Mouse (Mus musculus): ENCODE measurements around the gene Gm11541.

The Gm11541 gene

GRCm38 (mm10) chr11:94704472-94704871 is at the start of gene Gm11541:
Gm11541 (minus strand) TSS chr11:94704499.
- no peak for DNase-seq (ENCODE audit: low spot score in 2 of 2)

GRCm38 (mm10) chr11:94752946-94753713 is 48.8 kb upstream of the Gm11541 start:
- DNase-seq (ENCODE audit: low spot score in 2 of 2) = no peak

DNA sequence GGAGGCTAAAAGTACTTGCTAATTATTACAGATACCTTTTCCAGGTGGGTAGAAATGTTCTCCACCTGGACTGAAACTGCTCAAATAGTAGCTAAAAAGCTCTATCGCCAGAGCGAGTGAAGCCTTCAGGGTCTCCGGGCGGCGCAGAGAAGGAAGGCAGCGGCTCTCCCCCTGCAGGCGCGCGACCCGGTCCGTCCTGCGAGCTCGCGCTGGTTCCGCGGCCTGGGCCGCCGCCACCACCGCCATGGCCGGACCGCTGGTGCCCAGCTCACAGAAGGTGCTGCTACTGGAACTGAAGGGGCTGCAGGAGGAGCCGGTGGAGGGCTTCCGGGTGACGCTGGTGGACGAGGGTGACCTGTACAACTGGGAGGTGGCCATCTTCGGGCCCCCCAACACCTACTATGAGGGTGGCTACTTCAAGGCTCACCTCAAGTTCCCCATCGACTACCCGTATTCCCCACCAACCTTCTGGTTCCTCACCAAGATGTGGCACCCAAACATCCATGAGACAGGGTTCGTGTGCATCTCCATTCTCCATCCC is 37.5 kb upstream of the Gm11541 start, which contains the start of gene Cdc34b:
Gene Cdc34b (plus strand): TSS at position 51 of the 541 bp plus-strand sequence.
- no peak for DNase-seq (ENCODE audit: low spot score in 2 of 2)

GRCm38 (mm10) chr11:94735746-94736145 is 31.4 kb upstream of the Gm11541 start:
- DNase-seq (ENCODE audit: low spot score in 2 of 2) = no peak

- DNase-seq (ENCODE audit: low spot score in 2 of 2) = no peak
Measured at GRCm38 (mm10) chr11:94732773-94733172, 28.5 kb upstream of the Gm11541 start.

GRCm38 (mm10) chr11:94731229-94731628 is 26.9 kb upstream of the Gm11541 start:
- peak in 1 of 2 experiments; percentile 11 for DNase-seq (ENCODE audit: low spot score in 2 of 2)

- DNase-seq (ENCODE audit: low spot score in 2 of 2) = peak; percentile 11 to 12
Measured at GRCm38 (mm10) chr11:94730261-94730660, 26.0 kb upstream of the Gm11541 start.

DNA sequence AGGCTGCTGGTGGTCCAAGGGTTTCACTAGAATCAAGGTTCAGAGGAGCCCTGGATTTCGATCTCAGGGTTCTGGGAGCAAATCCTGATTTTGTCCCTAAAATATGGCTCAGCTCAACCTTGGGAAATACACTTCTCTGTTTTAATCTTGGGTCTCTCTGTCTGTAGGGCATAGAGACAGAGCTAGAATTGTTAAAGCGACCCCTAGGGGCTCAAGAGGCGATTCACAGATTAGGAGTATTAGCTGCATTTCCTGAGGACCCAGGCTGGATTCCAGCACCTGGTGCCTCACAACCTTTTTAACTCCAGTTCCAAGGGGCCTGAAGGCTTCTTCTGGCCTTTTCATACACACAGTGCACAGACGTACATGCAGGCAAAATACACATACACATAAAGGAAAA is 25.3 kb upstream of the Gm11541 start:
- DNase-seq (ENCODE audit: low spot score in 2 of 2) = no peak

- no peak for DNase-seq (ENCODE audit: low spot score in 2 of 2)
Measured at GRCm38 (mm10) chr11:94728545-94728944, 24.2 kb upstream of the Gm11541 start.

GRCm38 (mm10) chr11:94727306-94727705 is 23.0 kb upstream of the Gm11541 start:
- no peak for DNase-seq (ENCODE audit: low spot score in 2 of 2)

GRCm38 (mm10) chr11:94719216-94719615 is 14.9 kb upstream of the Gm11541 start:
- no peak for DNase-seq (ENCODE audit: low spot score in 2 of 2)

DNA sequence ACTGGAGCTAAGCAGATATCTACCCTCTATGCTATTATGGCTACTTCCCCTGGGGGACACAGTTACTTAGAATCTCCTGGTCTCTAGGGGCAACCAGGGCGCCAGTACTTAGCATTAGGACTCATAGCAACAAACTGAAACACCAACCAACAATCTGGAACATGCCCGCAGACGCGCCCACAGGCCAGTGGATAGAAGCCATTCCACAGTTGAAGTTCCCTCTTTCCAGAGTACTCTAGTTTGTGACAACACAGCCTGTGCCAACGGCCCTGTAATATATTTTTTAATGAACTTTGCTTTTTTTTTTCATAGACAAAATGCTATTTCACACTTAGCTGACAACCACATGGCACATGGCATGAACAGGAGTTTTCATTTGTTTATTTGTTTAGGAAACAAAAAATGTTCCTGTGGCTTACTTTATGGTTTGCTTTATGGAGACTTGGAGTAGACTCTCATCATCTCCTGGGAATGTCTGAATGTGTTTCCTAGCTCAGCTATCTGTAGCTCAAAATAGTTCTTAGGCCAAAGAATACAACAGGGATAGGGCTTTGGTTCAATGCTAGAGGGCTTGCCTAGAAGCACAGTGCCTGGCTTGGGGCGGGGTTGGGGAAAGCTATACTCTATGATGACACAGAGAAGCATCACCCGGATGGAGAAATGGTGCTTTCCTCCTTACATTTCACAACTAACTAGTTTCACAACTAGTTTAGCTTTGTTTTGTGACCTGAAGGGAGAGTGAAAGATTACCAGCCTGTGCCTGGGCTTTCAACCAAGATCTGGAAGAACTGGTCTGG is 14.0 kb upstream of the Gm11541 start:
- no peak for DNase-seq (ENCODE audit: low spot score in 2 of 2)

- DNase-seq (ENCODE audit: low spot score in 2 of 2) = no peak
Measured at GRCm38 (mm10) chr11:94717239-94717638, 12.9 kb upstream of the Gm11541 start.

GRCm38 (mm10) chr11:94716754-94717153 is 12.5 kb upstream of the Gm11541 start:
- no peak for DNase-seq (ENCODE audit: low spot score in 2 of 2)

DNA sequence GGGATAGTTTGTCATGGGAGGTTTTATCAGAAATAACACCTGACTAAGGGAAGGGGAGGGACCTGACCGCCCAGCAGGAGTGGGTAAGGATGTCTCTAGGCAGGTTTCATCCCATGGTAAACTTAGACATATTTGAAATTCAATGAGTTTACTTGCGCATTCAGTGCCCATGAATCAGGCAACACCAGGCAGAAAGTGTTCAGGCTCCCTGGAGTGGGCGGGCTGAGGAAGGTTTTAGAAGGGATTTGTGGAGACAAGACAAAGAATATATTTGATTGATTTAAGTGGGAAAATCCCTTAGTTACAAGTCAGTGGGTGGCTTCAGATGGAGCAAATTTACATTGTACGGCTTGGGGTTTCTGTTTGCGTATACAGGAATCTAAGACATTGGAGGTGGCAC is 11.3 kb upstream of the Gm11541 start:
- DNase-seq (ENCODE audit: low spot score in 2 of 2) = peak; percentile 13 to 15

- no peak for DNase-seq (ENCODE audit: low spot score in 2 of 2)
Measured at GRCm38 (mm10) chr11:94713246-94713860, 9.1 kb upstream of the Gm11541 start.

DNA sequence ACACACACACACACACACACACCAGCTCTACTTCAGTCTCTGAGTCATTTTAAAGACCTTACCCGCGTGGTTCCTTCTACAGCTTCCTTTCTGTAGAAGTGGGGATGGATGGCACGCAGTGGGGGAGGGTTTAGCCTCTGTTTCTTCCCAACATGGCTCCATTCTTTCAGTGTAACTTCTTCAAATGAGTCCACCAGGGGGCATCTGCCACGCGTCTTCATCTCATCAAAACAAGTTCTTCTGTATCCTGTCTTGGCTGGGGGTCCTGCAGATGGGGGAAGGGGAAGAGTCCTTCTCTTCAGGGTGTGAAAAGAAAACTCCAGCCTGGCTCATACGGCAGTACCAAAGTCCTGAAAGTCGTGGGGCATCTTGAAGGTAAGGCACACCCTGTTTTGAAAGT is 279 bp downstream of the Gm11541 start:
- DNase-seq (ENCODE audit: low spot score in 2 of 2) = no peak

- DNase-seq (ENCODE audit: low spot score in 2 of 2) = no peak
Measured at GRCm38 (mm10) chr11:94702216-94702610, 2.1 kb downstream of the Gm11541 start.

DNA sequence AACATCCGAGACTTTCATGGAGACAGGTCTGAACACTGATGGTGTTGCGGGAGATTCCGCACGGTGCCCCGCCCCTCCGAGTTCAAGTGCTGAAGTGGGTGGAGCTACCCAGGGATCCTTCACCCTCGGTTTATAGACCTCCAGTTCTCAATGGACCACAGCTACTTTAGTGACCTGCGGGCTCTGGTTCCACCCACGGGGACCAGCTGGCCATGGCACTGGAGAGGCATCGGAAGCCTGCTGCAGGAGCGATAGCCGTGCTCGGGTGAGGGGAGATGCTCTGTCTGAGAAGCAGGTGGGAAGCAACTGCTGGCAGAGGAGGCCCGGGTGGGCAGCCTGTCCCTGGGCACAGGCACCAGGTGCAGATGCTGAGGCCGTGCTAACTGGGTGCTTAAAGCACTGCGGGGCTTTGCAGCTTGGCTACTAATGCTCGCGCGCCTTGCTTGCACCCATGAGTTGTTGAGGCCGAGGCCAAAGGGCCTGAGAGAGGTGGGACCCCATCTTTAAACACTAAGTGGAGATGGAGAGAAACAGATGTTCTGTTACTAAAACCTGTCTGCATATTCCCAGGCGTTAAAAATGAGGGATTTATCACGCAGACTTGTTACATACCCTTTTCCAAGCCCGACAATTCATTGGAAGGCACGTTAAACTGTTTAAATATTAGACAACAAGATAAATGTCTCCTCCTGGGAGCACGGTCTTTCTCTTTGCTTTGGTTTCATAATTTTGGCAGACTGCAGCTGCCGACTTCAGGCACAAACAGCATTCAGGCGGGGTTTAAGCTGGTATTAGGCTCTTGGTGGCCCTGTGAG is 2.7 kb downstream of the Gm11541 start:
- DNase-seq (ENCODE audit: low spot score in 2 of 2) = no peak

GRCm38 (mm10) chr11:94699399-94699798 is 4.9 kb downstream of the Gm11541 start:
- DNase-seq (ENCODE audit: low spot score in 2 of 2) = no peak
